Mouse (Mus musculus) cerebellum, adult 11-12 months (tissue): ENCODE data around the gene Gm45261.
A peak's percentile ranks its signal among the peaks of the same experiment; 100 is the strongest.

Experiments
- DNase-seq: peaks from one replicate; pipeline ENCODE4 v3.0.0; 2022

The Gm45261 gene

DNA sequence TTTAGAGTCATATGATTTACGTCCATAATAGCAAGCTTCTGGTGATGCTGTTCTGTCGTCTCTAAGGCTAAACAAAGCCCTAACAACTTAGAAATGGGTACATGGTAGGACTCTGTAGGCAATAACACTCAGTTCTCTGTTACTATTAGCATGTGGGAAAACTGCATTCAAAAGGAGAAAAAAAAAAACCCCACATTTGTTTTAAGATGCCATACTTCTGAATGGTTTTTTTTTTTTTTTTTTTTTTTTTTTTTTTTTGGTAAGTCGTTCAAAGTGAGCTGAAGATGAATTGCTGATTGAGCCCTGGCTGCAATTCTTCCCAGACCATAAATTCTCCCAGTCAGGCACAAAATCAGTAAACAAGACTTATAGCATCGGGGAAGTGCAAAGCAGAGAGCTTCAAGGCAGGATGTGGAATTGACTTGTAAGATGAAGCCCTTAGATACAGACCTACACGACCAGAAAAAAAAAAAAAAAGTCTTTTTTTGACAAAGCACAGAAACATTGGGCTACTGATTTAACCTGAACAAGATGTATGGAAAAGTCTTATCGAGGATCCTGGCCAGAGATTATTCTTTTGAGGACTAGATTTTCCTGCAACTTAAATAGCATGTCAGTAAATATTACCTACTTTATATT, 51.7 kb downstream of the Gm45261 start:
- no peak for DNase-seq

DNA sequence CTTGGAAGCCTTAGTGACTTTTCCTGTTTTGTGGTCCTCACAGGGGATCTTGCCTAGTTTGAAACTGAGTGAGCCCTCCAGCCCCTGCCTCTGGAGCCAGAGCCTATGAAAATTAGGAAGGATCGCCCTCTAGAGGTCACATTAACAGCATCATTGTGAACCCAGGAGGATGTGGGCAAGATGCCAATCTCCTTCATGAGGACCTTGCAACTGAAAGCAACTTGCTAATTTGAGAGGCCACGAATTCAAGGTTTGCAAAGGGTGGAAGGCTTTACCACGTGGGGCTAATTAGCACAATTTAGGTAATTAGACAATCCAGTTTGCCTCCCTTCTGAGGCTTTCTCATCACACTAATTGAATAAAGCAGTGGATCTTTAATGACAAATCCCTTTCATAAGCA, 52.7 kb downstream of the Gm45261 start:
- peak; percentile 55 for DNase-seq

- no peak for DNase-seq
These were observed 57.1 kb downstream of the Gm45261 start for GRCm38 (mm10) chr1:80404196-80404595.

DNA sequence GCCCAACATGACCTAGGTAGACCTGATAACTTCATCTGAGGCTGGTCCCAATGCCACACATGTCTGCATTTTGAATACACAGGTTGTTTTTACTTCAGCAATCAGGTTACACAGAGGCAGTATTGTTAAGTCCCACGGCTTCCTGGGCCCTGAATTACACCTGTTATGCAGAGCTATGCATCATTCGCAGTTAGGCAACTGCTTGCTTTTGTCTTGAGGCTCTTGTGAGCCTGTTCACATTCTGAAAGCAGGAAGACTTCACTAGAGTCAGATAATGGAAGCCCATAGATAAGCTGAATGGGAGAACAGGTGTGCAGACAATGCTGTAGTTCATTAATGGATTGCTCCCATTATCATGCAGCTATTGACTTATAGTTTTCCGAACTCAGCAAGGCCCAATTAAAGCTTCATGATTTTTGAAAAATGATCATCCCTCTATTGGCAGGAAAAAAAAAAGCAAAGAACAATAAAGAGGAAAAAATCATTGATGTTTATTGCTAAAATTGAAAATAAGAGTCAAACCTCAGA, 57.8 kb downstream of the Gm45261 start:
- no peak for DNase-seq

DNA sequence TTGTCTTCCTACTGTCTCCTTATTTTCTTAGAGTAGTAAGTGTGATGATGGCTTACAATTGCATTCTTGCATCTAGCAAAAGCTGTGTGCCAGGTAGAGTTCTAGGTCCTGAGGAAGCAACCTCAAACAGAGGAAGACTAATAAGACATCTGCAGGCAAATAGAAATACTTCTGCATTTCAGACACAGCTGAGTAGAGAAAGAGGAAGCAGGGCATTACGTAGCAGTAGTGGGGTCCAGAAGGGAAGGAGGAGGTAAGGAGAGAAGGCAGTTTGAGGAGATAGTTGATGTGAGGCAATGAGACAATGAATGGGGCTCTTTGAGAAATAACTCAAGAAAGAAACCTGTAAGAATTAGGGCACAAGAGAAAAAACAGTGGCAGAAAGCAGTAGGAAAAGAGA, 59.3 kb downstream of the Gm45261 start:
- DNase-seq = no peak
